Mouse (Mus musculus): Measurements from ENCODE around the gene Sirt3. TPM values are rescaled to one million over a fixed set of nuclear protein-coding genes. Genes with fewer than 3 reads are reported as not detected.
A peak's percentile ranks its signal among the peaks of the same experiment; 100 is the strongest.
"Not testable (repeated sequence)": the region's sequence is repeated elsewhere in the genome, so short reads cannot be mapped to it uniquely, and the experiment has no call there.

The Sirt3 gene
- polyA plus RNA-seq, 1 experiment from 2014 or later = 23.6 TPM

- WGBS (ENCODE audit: insufficient replicate concordance) = 24% methylated on average over 13 of the region's 13 CpGs
- no peak overlapping the region for H3K4me2 ChIP-seq (ENCODE audit: low read depth, low read length)
- ATAC-seq (ENCODE audit: low read depth) = peak; percentile 30
- peak overlapping the region; percentile 55 for H3K27ac ChIP-seq (ENCODE audit: low read length)
- H3K27me3 ChIP-seq (ENCODE audit: control insufficient read depth, insufficient read depth, low read depth, low read length) = no peaks in the 10 kb centered on the region
- no peaks in the 10 kb centered on the region for H3K4me1 ChIP-seq (ENCODE audit: control insufficient read depth, low read depth, low read length)
- H3K9ac ChIP-seq (ENCODE audit: low read depth, low read length) = no peak overlapping the region
- no peaks in the 10 kb centered on the region for H3K9me3 ChIP-seq (replicated peaks; ENCODE audit: control insufficient read depth, low read length)
- H3K4me3 ChIP-seq (ENCODE audit: low read depth, low read length) = no peak overlapping the region
- H3K36me3 ChIP-seq (ENCODE audit: control insufficient read depth, insufficient read depth) = peaks cover 2% of the 10 kb centered on the region; the same call in 1 of the 2 replicates
These were observed 21.1 kb upstream of the Sirt3 start for GRCm38 (mm10) chr7:140903212-140903611.

GRCm38 (mm10) chr7:140902036-140902875 is 20.1 kb upstream of the Sirt3 start:
- no peak for ATAC-seq (ENCODE audit: low read depth)

GRCm38 (mm10) chr7:140900220-140900619 is 18.1 kb upstream of the Sirt3 start, which contains the start of gene Cox8b:
TSS of gene Cox8b (minus strand) at chr7:140900446.
- no peak within 1 kb of the TSS for H3K9ac ChIP-seq (ENCODE audit: low read depth, low read length)
- WGBS (ENCODE audit: insufficient replicate concordance) = 76% methylated on average over 10 of the region's 10 CpGs
- H3K4me1 ChIP-seq (ENCODE audit: control insufficient read depth, low read depth, low read length) = no peaks in the 10 kb centered on the region
- H3K4me2 ChIP-seq (ENCODE audit: low read depth, low read length) = no peak within 1 kb of the TSS
- H3K27ac ChIP-seq (ENCODE audit: low read length) = no peak within 1 kb of the TSS
- peaks cover 10% of the 10 kb centered on the region for H3K36me3 ChIP-seq (ENCODE audit: control insufficient read depth, insufficient read depth)
- no peak for ATAC-seq (ENCODE audit: low read depth)
- H3K27me3 ChIP-seq (ENCODE audit: control insufficient read depth, insufficient read depth, low read depth, low read length) = no peaks in the 10 kb centered on the region
- no peaks in the 10 kb centered on the region for H3K9me3 ChIP-seq (replicated peaks; ENCODE audit: control insufficient read depth, low read length)
- no peak within 1 kb of the TSS for H3K4me3 ChIP-seq (ENCODE audit: low read depth, low read length)

More at GRCm38 (mm10) chr7:140902036-140902875, 20.1 kb upstream of the Sirt3 start:
- no peak overlapping the region for H3K9ac ChIP-seq (ENCODE audit: low read depth, low read length)
- H3K27ac ChIP-seq (ENCODE audit: low read length) = no peak overlapping the region
- H3K4me2 ChIP-seq (ENCODE audit: low read depth, low read length) = no peak overlapping the region
- WGBS (ENCODE audit: insufficient replicate concordance) = 71% methylated on average over 15 of the region's 15 CpGs
- H3K27me3 ChIP-seq (ENCODE audit: control insufficient read depth, insufficient read depth, low read depth, low read length) = no peaks in the 10 kb centered on the region
- H3K4me3 ChIP-seq (ENCODE audit: low read depth, low read length) = no peak overlapping the region
- H3K36me3 ChIP-seq (ENCODE audit: control insufficient read depth, insufficient read depth) = peaks cover 10% of the 10 kb centered on the region
- H3K9me3 ChIP-seq (replicated peaks; ENCODE audit: control insufficient read depth, low read length) = no peaks in the 10 kb centered on the region
- no peaks in the 10 kb centered on the region for H3K4me1 ChIP-seq (ENCODE audit: control insufficient read depth, low read depth, low read length)

- Histone ChIP-seq H3K4me3 (ENCODE audit: low read depth, low read length) (no peak overlapping the region), H3K36me3 (ENCODE audit: control insufficient read depth, insufficient read depth) (peaks cover 10% of the 10 kb centered on the region), H3K4me2 (ENCODE audit: low read depth, low read length) (no peak overlapping the region), H3K9ac (ENCODE audit: low read depth, low read length) (no peak overlapping the region), H3K4me1 (ENCODE audit: control insufficient read depth, low read depth, low read length) (no peaks in the 10 kb centered on the region), H3K9me3 (replicated peaks; ENCODE audit: control insufficient read depth, low read length) (no peaks in the 10 kb centered on the region), H3K27ac (ENCODE audit: low read length) (no peak overlapping the region), H3K27me3 (ENCODE audit: control insufficient read depth, insufficient read depth, low read depth, low read length) (no peaks in the 10 kb centered on the region)
- WGBS (ENCODE audit: insufficient replicate concordance) = 78% methylated on average over 3 of the region's 3 CpGs
- no peak for ATAC-seq (ENCODE audit: low read depth)
These were observed 17.0 kb upstream of the Sirt3 start for GRCm38 (mm10) chr7:140899121-140899520.

GRCm38 (mm10) chr7:140897863-140898262 is 15.8 kb upstream of the Sirt3 start:
- WGBS (ENCODE audit: insufficient replicate concordance) = 75% methylated on average over 7 of the region's 7 CpGs
- H3K4me3 ChIP-seq (ENCODE audit: low read depth, low read length) = no peak overlapping the region
- H3K9ac ChIP-seq (ENCODE audit: low read depth, low read length) = no peak overlapping the region
- no peaks in the 10 kb centered on the region for H3K4me1 ChIP-seq (ENCODE audit: control insufficient read depth, low read depth, low read length)
- ATAC-seq (ENCODE audit: low read depth) = no peak
- H3K27ac ChIP-seq (ENCODE audit: low read length) = no peak overlapping the region
- H3K36me3 ChIP-seq (ENCODE audit: control insufficient read depth, insufficient read depth) = peaks cover 10% of the 10 kb centered on the region
- H3K27me3 ChIP-seq (ENCODE audit: control insufficient read depth, insufficient read depth, low read depth, low read length) = no peaks in the 10 kb centered on the region
- no peaks in the 10 kb centered on the region for H3K9me3 ChIP-seq (replicated peaks; ENCODE audit: control insufficient read depth, low read length)
- no peak overlapping the region for H3K4me2 ChIP-seq (ENCODE audit: low read depth, low read length)

- no peaks in the 10 kb centered on the region for H3K4me1 ChIP-seq (ENCODE audit: control insufficient read depth, low read depth, low read length)
- H3K9me3 ChIP-seq (replicated peaks; ENCODE audit: control insufficient read depth, low read length) = no peaks in the 10 kb centered on the region
- no peak overlapping the region for H3K4me3 ChIP-seq (ENCODE audit: low read depth, low read length)
- H3K4me2 ChIP-seq (ENCODE audit: low read depth, low read length) = no peak overlapping the region
- H3K9ac ChIP-seq (ENCODE audit: low read depth, low read length) = no peak overlapping the region
- no peaks in the 10 kb centered on the region for H3K27me3 ChIP-seq (ENCODE audit: control insufficient read depth, insufficient read depth, low read depth, low read length)
- no peak overlapping the region for H3K27ac ChIP-seq (ENCODE audit: low read length)
- 85% methylated on average over 3 of the region's 3 CpGs for WGBS (ENCODE audit: insufficient replicate concordance)
- H3K36me3 ChIP-seq (ENCODE audit: control insufficient read depth, insufficient read depth) = peaks cover 21% of the 10 kb centered on the region
- ATAC-seq (ENCODE audit: low read depth) = no peak
These were observed 12.5 kb upstream of the Sirt3 start for GRCm38 (mm10) chr7:140894611-140895010.

- Histone ChIP-seq H3K27me3 (ENCODE audit: control insufficient read depth, insufficient read depth, low read depth, low read length) (no peaks in the 10 kb centered on the region), H3K4me3 (ENCODE audit: low read depth, low read length) (no peak overlapping the region), H3K9ac (ENCODE audit: low read depth, low read length) (no peak overlapping the region), H3K4me2 (ENCODE audit: low read depth, low read length) (no peak overlapping the region), H3K36me3 (ENCODE audit: control insufficient read depth, insufficient read depth) (peaks cover 26% of the 10 kb centered on the region), H3K9me3 (replicated peaks; ENCODE audit: control insufficient read depth, low read length) (no peaks in the 10 kb centered on the region), H3K27ac (ENCODE audit: low read length) (no peak overlapping the region), H3K4me1 (ENCODE audit: control insufficient read depth, low read depth, low read length) (no peaks in the 10 kb centered on the region)
- WGBS (ENCODE audit: insufficient replicate concordance) = 81% methylated on average over 7 of the region's 7 CpGs
- no peak for ATAC-seq (ENCODE audit: low read depth)
These were observed 11.9 kb upstream of the Sirt3 start for GRCm38 (mm10) chr7:140894031-140894430.

- H3K9ac ChIP-seq (ENCODE audit: low read depth, low read length); H3K27ac ChIP-seq (ENCODE audit: low read length); ATAC-seq (ENCODE audit: low read depth); H3K4me2 ChIP-seq (ENCODE audit: low read depth, low read length); H3K4me3 ChIP-seq (ENCODE audit: low read depth, low read length); H3K9me3 ChIP-seq (replicated peaks; ENCODE audit: control insufficient read depth, low read length); H3K4me1 ChIP-seq (ENCODE audit: control insufficient read depth, low read depth, low read length); H3K27me3 ChIP-seq (ENCODE audit: control insufficient read depth, insufficient read depth, low read depth, low read length): not testable (repeated sequence)
- H3K36me3 ChIP-seq (ENCODE audit: control insufficient read depth, insufficient read depth) = peaks cover 32% of the 10 kb centered on the region
- 91% methylated on average over 16 of the region's 16 CpGs for whole genome bisulfite sequencing (ENCODE audit: insufficient replicate concordance)
These were observed 8.5 kb upstream of the Sirt3 start for GRCm38 (mm10) chr7:140890636-140891035.

- Histone ChIP-seq H3K36me3 (ENCODE audit: control insufficient read depth, insufficient read depth) (peaks cover 15% of the 10 kb centered on the region), H3K4me3 (ENCODE audit: low read depth, low read length) (peak overlapping the region; percentile 94), H3K9ac (ENCODE audit: low read depth, low read length) (peak overlapping the region; percentile 84), H3K4me1 (ENCODE audit: control insufficient read depth, low read depth, low read length) (peaks cover 32% of the 10 kb centered on the region), H3K9me3 (replicated peaks; ENCODE audit: control insufficient read depth, low read length) (no peaks in the 10 kb centered on the region), H3K27ac (ENCODE audit: low read length) (peak overlapping the region; percentile 78), H3K4me2 (ENCODE audit: low read depth, low read length) (peak overlapping the region; percentile 57), H3K27me3 (ENCODE audit: control insufficient read depth, insufficient read depth, low read depth, low read length) (no peaks in the 10 kb centered on the region)
- WGBS (ENCODE audit: insufficient replicate concordance) = under 1% methylated on average over 12 of the region's 12 CpGs
- ATAC-seq (ENCODE audit: low read depth) = no peak; the same call in 1 of the 2 replicates
These were observed 327 bp upstream of the Sirt3 start for GRCm38 (mm10) chr7:140882469-140882803.
